Mouse (Mus musculus) activated CD4-positive, CD25-positive, alpha-beta regulatory T cell, adult 4 months (primary cell): ENCODE results near the gene Nol3. TPM values are rescaled to one million over a fixed set of nuclear protein-coding genes. Genes with fewer than 3 reads are reported as not detected.
"Not testable (repeated sequence)": the region's sequence is repeated elsewhere in the genome, so short reads cannot be mapped to it uniquely, and the experiment has no call there.

ENCODE experiments used
- ATAC-seq: one replicate; pipeline ENCODE4 v1.8.0; 2017
- polyA plus RNA-seq, 2 experiments: library from polyadenylated mRNA; unstranded; fragments of 100-300 nt; shearing (Covaris generic); gene quantifications; one replicate each; pipeline ENCODE4 v1.2.1; 2017

Nol3 gene
- polyA plus RNA-seq, 2 experiments from 2014 or later, result not detected

DNA sequence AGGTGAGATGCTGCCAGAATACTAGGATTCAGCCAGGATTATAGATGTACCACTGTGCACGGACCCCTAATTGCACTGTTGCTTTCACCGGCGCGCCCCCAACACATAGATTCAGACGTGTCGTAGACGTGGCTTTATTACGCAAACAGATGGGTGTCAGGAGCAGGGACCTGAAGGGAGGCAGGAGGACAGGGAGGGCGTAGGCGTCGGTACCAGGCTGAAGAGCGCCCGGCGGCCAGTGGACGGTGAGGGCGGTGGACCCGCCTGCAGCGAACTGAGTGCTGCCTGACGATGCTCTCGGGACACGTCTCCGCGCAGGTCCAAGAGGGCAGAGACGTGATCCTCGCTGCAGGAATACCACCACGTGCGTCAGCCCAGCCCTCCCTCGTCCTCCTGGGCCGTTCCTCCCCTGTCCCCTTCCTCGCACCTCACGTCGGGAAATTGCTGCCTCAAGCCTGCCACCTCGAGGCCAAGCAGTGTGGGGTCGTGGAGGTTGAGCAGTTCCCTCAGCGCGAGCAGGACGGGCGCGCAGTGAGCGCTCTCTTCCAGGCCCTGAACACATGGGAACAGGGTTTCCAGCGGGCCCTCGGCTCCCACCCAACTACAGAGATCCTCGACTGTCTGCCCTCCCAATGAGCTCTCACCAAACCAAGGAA, 14.0 kb downstream of the Nol3 start, which contains the start of gene 4931428F04Rik:
Gene 4931428F04Rik, minus strand, starts transcription at position 60 of the 656 bp plus-strand sequence.
- ATAC-seq, result no peak

DNA sequence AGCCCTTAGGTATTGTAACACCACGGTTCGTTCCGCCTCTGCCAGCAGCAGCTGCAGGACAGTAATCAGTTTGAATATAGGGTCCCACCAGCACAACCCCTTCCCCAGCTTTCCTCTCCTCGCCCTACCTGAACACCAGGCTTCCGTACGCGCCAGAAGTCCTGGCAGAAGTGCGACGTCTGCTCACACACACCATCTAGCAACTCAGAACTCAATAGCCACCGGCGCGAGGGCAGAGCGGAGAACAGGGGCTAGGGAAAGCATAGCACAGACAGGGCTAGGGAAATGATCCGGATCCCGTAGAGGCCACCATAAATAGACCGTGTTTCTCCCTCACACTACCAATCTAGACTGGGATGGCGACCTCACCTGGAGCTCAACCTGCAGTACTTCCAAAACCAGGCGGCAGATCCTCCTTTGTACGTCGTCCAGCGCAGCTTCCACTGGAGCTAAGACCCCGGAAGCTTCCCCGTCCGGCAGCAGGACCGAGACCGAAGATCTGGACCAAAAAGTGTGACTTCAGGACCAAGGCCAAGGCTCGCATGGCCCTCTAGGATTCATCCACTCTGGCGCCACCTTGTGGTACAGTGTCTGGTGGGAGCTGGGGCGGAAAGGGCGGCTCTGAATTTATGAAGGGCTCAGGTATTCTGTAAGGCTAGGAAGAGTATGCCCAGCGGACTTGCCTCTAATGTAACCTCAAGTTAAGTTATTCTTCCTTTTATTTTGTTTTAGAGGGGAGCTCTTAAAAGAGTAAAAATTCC, 14.8 kb downstream of the Nol3 start:
- ATAC-seq, result peak; percentile 30

DNA sequence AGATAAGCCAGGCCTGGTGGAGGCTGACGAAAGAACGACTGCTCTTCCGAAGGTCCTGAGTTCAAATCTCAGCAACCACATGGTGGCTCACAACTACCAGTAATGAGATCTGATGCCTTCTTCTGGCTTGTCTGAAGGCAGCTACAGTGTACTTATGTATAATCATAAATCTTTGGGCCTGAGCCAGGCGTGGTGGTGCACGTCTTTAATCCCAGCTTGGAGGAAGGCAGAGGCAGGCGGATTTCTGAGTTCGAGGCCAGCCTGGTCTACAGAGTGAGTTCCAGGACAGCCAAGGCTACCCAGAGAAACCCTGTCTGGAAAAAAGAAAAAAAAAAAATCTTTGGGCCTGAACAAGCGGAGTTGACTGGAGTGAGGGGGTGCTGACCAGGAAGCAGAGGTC, 15.4 kb downstream of the Nol3 start:
- ATAC-seq, result not testable (repeated sequence)

DNA sequence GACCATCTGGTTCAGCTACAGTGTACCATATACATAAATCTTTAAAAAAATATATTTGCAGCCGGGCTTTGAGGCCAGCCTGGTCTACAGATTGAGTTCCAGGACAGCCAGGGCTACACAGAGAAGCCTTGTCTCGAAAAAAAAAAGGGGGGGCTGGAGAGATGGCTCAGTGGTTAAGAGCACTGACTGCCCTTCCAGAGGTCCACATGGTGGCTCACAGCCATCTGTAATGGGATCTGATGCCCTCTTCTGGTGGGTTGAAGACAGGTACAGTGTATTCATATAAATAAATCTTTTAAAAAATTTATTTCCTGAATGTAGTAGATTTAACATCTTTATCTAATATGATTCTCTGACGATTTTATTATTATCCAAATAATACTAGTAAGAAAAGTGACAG, 15.9 kb downstream of the Nol3 start:
- ATAC-seq, result not testable (repeated sequence)

DNA sequence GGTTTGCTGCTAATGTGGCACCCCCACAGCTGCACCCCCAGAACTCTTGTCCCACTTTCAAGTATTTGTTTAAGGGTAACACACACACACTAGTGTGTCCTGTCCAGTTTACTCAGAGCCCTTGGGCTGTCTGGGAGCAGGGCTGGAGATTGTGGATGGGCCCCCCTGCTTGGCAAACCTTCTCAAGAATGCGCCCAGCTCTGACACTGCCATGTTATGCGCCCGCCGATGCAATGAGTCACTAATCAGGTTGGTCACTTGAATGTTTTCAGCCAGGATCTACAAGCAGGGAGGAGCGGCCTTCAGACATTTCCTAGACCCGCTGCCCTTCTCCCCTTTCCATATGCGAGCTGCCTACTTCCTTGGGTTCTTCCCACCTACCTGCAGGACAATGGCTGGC, 16.5 kb downstream of the Nol3 start:
- no peak for ATAC-seq

DNA sequence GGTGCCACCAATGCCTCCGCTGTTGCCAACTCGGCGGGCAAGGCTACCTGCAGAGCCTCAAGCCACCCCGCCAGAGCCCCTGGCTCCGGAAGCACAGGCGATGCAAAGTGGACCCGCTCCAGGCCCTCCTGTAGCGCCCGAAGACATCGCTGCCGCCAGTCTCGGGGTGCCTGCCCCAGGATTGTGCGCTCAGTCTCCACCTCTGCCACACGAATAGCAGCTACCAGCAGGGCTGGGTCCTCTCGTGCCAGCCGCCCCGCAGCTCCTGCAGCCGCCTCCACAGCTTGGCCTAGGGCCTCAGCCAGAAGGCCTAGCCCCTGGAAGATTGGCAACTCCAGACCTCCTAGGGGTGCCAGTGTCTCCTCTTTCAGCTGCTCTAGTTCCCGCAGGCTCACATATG, 17.5 kb downstream of the Nol3 start:
- no peak for ATAC-seq

DNA sequence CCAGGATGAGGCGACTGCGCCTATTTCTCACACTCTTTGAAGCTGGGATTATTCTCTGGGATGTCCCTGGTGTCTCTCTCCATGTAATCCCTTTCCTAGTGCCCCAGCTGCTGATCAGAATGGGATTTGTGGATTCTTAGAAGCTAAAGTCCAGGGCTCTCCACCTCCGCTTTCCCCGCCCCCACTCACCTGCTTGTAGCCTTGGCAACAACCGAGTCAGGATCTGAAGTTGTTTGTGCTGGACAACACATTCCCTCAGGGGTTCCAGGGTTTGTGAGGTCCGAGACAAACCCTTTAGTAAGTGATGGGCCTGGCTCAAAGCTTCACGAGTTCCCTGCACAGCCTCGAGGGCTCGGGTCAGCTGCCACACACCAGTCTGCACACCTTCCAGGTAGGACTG, 18.8 kb downstream of the Nol3 start:
- no peak for ATAC-seq

DNA sequence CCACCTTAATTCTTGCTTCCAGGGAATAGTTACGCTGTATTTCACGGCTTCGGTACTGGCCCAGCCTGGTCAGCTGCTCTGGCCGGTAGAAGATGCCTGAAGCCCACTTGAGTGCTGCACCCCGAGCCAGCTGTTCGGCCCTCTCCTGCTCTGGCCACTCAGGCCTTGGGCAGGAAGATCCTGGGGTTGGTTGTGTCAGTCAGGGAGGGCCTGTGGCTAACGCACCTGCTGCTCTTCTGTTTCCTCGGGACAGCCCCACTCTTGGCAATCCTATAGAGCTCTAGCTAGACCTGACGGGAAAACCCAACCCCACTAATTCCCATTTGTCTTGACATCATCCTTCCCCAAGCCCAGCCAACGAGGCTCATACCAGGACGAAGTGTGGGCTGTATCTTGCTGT, 19.3 kb downstream of the Nol3 start:
- no peak for ATAC-seq

DNA sequence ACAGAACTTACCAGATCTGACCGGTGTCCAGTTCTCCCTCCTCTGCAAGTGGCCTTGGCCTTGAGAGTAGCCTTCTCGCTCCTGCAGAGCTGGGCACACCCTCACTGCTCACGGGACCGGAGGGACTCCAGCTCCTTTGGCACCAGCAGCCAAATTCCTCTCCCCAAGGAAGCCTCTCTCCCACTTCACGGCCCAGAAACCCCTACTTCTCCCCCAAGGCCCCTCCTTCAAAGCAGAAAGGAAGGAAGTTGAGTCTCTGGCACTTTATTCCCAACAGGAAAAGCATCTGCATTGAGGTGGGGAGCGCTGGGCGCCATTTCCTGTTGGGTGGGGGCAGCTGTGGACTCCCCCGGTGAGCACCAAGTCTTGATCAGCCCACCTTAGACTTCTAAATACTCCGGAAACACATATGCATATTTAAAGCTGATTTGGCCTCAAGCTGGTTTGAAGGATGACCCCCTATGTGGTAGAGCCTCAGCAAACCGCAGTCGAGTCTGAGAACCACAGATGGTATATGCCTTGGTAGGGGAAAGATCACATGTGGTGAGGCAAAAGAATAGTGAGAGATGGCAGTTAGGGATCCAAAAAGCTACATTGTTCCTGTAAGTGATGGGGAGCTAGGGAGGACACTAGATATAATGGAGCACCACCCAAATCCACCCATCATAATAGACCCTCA, 20.1 kb downstream of the Nol3 start, which contains the start of gene Exoc3l:
Gene Exoc3l, minus strand, starts transcription at position 207 of the 679 bp plus-strand sequence.
- no peak for ATAC-seq

DNA sequence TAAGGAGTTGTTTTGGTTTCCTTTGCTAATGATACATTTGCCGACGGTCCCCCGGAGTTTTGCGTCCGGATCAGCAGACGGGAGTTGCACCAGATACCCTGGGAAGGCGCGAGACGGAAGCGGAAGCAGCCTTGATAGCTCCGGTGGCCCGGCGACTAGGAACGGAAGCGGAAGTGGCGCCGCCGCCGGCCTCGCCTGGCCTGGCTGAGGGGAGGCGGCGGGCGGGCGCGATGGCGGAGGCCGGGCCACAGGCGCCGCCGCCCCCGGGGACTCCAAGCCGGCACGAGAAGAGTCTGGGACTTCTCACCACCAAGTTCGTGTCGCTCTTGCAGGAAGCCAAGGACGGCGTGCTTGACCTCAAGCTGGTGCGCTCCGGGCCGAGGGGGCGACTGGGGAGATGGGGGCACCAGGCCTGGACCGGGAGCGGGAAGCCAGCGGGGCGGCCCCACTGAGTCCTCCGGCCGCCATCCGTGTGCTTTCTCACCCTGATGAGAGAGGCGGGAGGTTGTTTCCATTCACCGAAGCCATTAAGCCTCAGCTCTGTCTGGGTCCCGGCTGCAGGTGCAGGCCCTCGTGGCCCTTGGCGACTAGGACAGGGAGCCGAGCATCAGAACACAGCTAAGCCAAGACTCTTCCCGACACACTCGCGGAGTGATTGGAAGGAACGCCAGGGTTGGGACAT, 21.7 kb downstream of the Nol3 start, which contains the start of gene E2f4:
Gene E2f4, plus strand, starts transcription at position 153 of the 682 bp plus-strand sequence.
- peak; percentile 99 for ATAC-seq

DNA sequence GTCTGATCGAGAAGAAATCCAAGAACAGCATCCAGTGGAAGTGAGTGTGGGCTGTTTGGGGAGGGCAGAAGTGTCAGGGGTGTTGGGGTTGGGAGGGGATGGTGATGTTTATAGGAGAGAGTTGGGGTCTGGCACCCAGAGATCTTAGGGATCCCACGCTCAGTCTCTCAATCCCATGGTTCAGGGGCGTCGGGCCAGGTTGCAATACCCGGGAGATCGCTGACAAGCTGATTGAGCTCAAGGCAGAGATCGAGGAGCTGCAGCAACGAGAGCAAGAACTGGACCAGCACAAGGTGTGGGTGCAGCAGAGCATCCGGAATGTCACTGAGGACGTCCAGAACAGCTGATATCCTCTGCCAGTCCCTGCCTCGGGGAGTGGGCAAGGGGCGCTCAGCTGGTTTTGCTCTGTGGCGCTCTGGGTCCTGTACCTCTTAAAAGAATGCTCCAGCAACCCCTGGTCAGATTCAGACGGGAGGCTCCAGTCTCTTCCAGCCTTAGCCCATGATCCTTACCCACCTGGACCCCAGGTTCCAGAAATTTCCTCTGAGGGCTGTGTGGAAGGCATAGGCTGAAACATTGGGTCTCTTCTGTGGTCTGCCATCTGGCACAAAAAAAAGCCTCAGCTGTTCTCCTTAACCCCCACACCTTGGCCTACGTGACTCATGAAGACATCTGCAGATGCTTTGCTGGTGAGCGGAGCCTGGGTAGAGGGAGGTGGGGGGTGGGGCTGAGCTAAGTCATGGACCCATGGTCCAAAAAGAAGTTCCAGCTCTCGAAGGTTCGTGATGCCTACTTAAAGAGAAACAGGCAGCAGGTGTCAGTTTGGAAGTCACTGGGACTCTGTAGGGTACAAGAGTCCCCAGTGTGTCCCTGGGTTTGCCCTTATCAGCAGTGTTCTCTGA, 22.7 kb downstream of the Nol3 start:
- ATAC-seq, result no peak

DNA sequence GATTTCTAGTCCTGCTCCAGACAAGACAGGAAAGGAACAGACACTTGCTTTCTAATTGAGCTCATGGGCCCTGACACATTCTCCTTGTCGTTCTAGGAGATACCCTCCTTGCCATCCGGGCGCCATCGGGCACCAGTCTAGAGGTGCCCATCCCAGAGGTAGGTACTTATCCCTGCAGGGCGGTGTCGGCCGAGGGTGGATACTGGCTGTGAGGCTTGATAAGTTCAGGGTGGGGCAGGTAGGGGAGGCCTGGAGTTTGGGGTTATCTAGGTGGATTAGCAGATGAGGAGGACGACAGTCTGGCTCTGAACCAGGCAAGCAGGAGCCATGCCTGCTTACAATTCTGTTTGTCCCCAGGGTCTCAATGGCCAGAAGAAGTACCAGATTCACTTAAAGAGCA, 24.0 kb downstream of the Nol3 start:
- ATAC-seq, result no peak

DNA sequence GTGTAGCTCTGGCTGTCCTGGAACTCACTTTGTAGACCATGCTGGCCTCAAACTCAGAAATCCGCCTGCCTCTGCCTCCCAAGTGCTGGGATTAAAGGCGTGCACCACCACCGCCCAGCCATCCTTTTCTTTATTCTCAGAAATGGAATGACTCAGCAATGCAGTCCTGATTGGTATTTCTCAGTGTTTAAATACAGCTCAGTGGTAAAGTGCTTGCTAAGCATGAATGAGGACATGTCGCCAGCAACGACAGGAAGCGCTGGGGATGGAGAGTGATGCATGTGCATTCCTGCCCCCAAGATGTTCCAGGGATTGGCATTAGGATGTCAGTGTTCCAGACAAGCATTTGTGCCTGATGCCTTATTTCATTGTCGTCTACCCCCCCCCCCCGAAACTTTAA, 27.5 kb downstream of the Nol3 start:
- ATAC-seq, result no peak

DNA sequence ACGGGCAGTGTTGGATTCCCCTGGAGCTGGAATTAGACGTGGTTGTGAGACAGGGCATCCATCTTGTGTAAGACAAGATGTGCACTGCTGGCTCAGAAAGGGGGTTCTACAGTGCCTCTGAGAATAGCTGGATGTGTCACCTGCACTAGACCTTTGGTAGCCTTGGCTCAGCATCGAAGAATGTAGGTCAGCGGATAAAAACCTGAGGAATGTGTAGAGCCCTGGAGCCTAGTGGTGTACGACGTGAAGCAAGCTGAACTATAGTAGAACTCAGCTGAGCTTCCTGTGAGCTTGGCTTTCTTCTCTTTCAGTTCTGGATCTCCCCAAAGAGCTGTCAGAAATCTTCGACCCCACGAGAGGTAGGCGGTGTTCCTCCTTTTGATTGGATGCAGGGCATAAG, 27.9 kb downstream of the Nol3 start:
- no peak for ATAC-seq

DNA sequence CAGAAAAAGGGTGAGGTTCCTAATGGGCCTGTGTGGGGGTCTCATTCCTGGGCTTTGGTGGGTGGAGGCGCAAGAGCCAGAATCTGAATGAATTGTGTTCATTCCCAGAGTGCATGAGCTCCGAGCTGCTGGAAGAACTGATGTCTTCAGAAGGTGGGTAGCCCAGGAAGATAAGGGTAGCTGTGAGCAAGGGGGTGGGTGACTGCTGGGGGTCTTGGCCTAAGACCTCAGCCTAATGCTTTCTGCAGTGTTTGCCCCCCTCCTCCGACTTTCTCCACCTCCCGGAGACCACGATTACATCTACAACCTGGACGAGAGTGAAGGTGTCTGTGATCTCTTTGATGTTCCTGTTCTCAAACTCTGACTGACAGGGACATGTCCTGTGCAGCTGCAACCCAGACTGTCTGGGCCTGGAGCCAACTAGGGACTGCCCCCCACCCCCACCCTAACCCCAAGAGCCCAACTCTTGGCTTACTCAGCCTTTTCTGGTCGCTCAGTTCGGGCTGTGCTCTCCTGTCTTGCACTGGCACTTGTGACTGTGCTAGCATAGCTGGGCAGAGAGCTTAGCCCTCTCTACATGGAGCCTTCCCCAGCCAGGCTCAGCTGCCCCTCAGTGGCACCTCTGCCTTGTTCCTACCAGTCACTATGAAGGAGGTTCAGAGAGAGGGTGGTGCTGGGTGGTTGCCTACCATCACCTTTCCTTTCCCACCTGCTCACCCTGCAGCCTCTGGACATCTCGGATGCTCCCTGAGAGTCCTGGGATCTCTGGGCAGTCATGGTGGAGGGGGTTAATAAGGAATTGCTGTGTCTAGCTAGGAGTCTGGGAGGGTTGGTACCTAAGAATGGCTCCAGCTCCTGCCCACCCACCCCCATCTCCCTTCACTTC, 28.6 kb downstream of the Nol3 start:
- peak; percentile 51 for ATAC-seq

DNA sequence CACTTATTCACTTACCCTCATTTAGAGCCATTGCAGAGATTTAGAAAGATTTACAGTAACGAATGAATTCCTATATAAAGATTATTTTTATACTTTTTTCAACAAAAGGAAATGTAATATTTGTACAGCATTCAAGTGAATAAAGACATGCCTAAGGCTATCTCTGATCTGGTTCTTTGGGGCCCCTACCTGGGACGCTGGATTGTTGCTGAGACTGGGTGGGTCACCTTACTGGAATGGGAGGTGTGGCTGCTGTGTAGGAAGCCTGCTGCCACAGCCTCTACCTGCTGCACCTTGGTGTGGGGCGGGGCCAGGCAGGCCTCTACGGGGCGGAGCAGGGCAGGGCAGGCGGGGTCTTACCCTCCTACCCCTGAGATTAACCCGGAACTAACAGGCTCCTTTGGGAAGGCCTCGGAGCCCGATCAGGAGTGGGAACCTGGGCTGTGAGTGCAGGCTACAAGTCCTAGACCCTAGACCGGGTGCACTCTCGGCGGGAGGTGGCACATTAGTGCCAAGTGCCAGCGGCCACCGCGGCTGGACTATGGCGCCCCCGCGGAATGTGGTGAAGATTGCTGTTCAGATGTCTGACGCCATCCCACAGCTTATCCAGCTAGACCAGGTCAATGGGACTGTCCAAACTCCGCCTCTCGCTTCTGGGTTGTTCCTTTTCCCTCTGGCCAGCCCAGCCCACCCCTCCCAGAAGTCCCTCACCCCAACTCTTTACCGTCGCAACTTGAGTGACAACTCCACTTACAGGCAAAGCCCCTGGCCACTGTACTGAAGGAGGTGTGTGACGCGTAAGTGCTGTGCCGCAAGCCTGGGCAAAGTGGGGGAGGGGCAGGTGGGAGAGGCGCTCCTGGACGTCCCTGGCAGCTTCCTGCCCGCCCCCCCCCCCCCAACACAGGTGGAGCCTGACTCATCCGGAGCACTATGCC, 29.5 kb downstream of the Nol3 start, which contains the start of gene Elmo3:
Gene Elmo3, plus strand, starts transcription at position 391 of the 935 bp plus-strand sequence.
- ATAC-seq, result peak; percentile 59

DNA sequence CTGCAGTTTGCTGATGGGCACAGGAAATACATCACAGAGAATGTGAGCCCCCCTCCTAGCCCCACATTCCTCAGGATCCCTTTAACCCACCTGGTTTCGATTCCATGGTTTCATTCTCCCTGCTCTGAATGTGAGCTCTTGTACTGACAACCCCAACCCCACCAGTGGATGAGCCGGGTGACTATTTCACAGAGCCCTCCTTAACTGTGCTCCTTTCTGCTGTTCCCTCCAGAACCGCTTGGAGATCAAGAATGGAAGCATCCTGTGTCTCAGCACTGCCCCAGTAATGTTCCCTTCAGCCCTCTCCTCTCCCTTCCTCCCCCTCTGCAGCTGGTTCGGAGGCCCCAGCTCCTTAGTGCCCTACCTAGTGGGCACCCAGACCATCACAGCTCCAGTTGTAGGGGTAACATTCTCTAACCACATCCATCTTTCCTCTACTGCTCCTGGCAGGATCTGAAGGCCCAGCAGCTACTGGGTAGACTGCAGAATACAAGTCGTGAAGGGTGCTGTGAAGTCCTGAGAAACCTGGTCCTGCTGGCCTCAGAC, 30.3 kb downstream of the Nol3 start:
- no peak for ATAC-seq

DNA sequence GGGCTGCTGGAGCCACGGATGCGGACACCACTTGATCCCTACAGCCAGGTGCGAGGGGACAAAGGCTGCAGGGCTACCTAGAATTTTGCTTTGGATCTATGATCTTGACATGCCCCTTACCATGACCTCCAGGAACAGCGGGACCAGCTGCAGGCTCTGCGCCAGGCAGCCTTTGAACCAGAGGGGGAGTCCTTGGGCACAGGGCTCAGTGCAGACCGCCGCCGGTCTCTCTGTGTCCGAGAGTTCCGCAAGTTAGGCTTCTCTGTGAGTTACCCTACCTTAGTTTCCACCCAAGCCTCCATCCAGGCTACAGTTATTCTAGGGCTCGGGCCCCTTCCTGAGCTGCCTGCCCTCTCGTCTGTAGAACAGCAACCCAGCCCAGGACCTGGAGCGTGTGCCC, 31.7 kb downstream of the Nol3 start:
- ATAC-seq, result no peak

DNA sequence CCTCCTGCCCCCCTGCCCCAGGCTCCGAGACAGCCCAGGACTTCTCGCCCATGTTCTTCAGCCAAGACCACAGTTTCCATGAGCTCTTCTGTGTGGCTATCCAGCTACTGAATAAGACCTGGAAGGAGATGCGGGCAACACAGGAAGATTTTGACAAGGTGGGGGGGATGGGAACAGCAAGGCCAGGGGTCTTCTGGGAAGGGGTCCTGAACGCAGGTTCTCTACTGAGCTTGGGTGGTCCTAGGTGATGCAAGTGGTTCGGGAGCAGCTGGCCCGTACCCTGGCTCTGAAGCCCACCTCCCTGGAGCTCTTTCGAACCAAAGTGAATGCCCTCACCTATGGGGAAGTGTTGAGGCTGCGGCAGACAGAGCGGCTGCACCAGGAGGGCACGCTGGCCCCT, 32.5 kb downstream of the Nol3 start:
- no peak for ATAC-seq
